Mouse (Mus musculus): ENCODE data around the gene Olfr618. TPM values are rescaled to one million over a fixed set of nuclear protein-coding genes. Genes with fewer than 3 reads are reported as not detected.

Olfr618 gene
- polyA plus RNA-seq, 1 experiment from 2014 or later, result not detected

Small RNAs within 50 kb of the gene (microRNA-seq; reads per million reads assigned to microRNA genes)
- gene Gm26506, result not detected

Other genes with a start within 250 kb of the Olfr618 start
- not detected in 2 replicates for gene Olfr600, start 240.4 kb upstream of the Olfr618 start, polyA plus RNA-seq (2015; fragmentation: Nextera tagmentation; extraction: Ambion mirVana)
- not detected in 2 replicates for gene Olfr601, start 227.4 kb upstream of the Olfr618 start, polyA plus RNA-seq (2015; fragmentation: Nextera tagmentation; extraction: Ambion mirVana)
- not detected in 2 replicates for gene Olfr603, start 203.9 kb upstream of the Olfr618 start, polyA plus RNA-seq (2015; fragmentation: Nextera tagmentation; extraction: Ambion mirVana)
- gene Usp17lc, start 175.0 kb upstream of the Olfr618 start, polyA plus RNA-seq (2015; fragmentation: Nextera tagmentation; extraction: Ambion mirVana), result not detected in 2 replicates
- gene Olfr605, start 144.7 kb upstream of the Olfr618 start, polyA plus RNA-seq (2015; fragmentation: Nextera tagmentation; extraction: Ambion mirVana), result not detected in 2 replicates
- not detected in 2 replicates for gene Olfr606, start 141.1 kb upstream of the Olfr618 start, polyA plus RNA-seq (2015; fragmentation: Nextera tagmentation; extraction: Ambion mirVana)
- gene Olfr607, start 126.0 kb upstream of the Olfr618 start, polyA plus RNA-seq (2015; fragmentation: Nextera tagmentation; extraction: Ambion mirVana), result not detected in 2 replicates
- gene Olfr608, start 120.2 kb upstream of the Olfr618 start, polyA plus RNA-seq (2015; fragmentation: Nextera tagmentation; extraction: Ambion mirVana), result not detected in 2 replicates
- gene Olfr609, start 92.0 kb upstream of the Olfr618 start, polyA plus RNA-seq (2015; fragmentation: Nextera tagmentation; extraction: Ambion mirVana), result not detected in 2 replicates
- gene Olfr610, start 78.0 kb upstream of the Olfr618 start, polyA plus RNA-seq (2015; fragmentation: Nextera tagmentation; extraction: Ambion mirVana), result not detected in 2 replicates
- gene Olfr611, start 69.3 kb upstream of the Olfr618 start, polyA plus RNA-seq (2015; fragmentation: Nextera tagmentation; extraction: Ambion mirVana), result not detected in 2 replicates
- not detected in 2 replicates for gene Olfr612, start 47.4 kb upstream of the Olfr618 start, polyA plus RNA-seq (2015; fragmentation: Nextera tagmentation; extraction: Ambion mirVana)
- not detected in 2 replicates for gene Olfr613, start 42.0 kb upstream of the Olfr618 start, polyA plus RNA-seq (2015; fragmentation: Nextera tagmentation; extraction: Ambion mirVana)
- not detected in 2 replicates for gene Olfr615, start 34.0 kb upstream of the Olfr618 start, polyA plus RNA-seq (2015; fragmentation: Nextera tagmentation; extraction: Ambion mirVana)
- not detected in 2 replicates for gene Olfr616, start 21.0 kb upstream of the Olfr618 start, polyA plus RNA-seq (2015; fragmentation: Nextera tagmentation; extraction: Ambion mirVana)
- not detected in 2 replicates for gene Olfr617, start 17.0 kb upstream of the Olfr618 start, polyA plus RNA-seq (2015; fragmentation: Nextera tagmentation; extraction: Ambion mirVana)
- gene Olfr619, start 10.5 kb downstream of the Olfr618 start, polyA plus RNA-seq (2015; fragmentation: Nextera tagmentation; extraction: Ambion mirVana), result not detected in 2 replicates
- gene Olfr620, start 22.4 kb downstream of the Olfr618 start, polyA plus RNA-seq (2015; fragmentation: Nextera tagmentation; extraction: Ambion mirVana), result not detected in 2 replicates
- not detected in 2 replicates for gene Olfr622, start 52.6 kb downstream of the Olfr618 start, polyA plus RNA-seq (2015; fragmentation: Nextera tagmentation; extraction: Ambion mirVana)
- not detected in 2 replicates for gene Olfr623, start 73.6 kb downstream of the Olfr618 start, polyA plus RNA-seq (2015; fragmentation: Nextera tagmentation; extraction: Ambion mirVana)
- 0.03 TPM in 1 of 2 replicates, not detected in the other for gene Olfr624, start 81.1 kb downstream of the Olfr618 start, polyA plus RNA-seq (2015; fragmentation: Nextera tagmentation; extraction: Ambion mirVana)
- gene Olfr625-ps1, start 92.6 kb downstream of the Olfr618 start, polyA plus RNA-seq (2015; fragmentation: Nextera tagmentation; extraction: Ambion mirVana), result not detected in 2 replicates
- gene Olfr243, start 124.6 kb downstream of the Olfr618 start, polyA plus RNA-seq (2015; fragmentation: Nextera tagmentation; extraction: Ambion mirVana), result not detected in 2 replicates
- not detected in 2 replicates for gene Olfr628, start 140.3 kb downstream of the Olfr618 start, polyA plus RNA-seq (2015; fragmentation: Nextera tagmentation; extraction: Ambion mirVana)
- gene Olfr629, start 154.8 kb downstream of the Olfr618 start, polyA plus RNA-seq (2015; fragmentation: Nextera tagmentation; extraction: Ambion mirVana), result not detected in 2 replicates
- gene Olfr630, start 167.2 kb downstream of the Olfr618 start, polyA plus RNA-seq (2015; fragmentation: Nextera tagmentation; extraction: Ambion mirVana), result not detected in 2 replicates
- not detected in 2 replicates for gene Olfr69, start 181.5 kb downstream of the Olfr618 start, polyA plus RNA-seq (2015; fragmentation: Nextera tagmentation; extraction: Ambion mirVana)
- not detected in 2 replicates for gene Olfr68, start 189.6 kb downstream of the Olfr618 start, polyA plus RNA-seq (2015; fragmentation: Nextera tagmentation; extraction: Ambion mirVana)
- not detected in 2 replicates for gene Olfr67, start 201.7 kb downstream of the Olfr618 start, polyA plus RNA-seq (2015; fragmentation: Nextera tagmentation; extraction: Ambion mirVana)
- 996 and 1,160 TPM in 2 replicates for gene Hbb-bt, start 223.9 kb downstream of the Olfr618 start, polyA plus RNA-seq (2015; fragmentation: Nextera tagmentation; extraction: Ambion mirVana)
- gene Hbb-bs, start 238.0 kb downstream of the Olfr618 start, polyA plus RNA-seq (2015; fragmentation: Nextera tagmentation; extraction: Ambion mirVana), result 2,000 and 2,305 TPM in 2 replicates

Data from hindbrain, embryonic 13.5 days (tissue).